Mouse (Mus musculus) liver, postnatal 0 days (tissue): Measurements from ENCODE around the gene Pias1.

Source experiments
- CTCF ChIP-seq: sonication (generic); IDR thresholded peaks from 2 replicates; pipeline ENCODE4 v1.5.1; 2016; ENCODE audit warnings: antibody characterized with exemption, low read depth
- EP300 ChIP-seq: IDR thresholded peaks from 2 replicates; pipeline ENCODE4 v1.6.1; 2016; ENCODE audit warnings: antibody characterized with exemption, low read depth, mild to moderate bottlenecking

DNA sequence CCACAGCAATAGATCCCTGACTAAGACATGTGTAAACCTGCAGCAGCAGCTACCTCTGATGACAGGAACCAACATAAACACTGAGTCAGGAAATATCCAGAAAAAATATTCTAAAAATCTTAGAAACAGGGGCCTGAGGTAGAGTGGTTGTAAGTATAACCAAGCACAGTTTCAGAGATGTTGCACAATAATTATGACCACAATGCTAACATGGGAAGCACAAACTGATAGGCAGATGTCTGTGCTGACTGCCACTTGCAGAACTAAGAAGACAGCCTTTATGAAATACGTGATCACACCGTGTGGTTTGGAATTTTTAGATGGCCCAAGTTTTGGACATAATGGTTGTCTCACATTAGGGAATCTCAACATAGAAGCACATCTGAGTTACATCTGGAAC lies 83.9 kb downstream of the Pias1 start:
- TF ChIP-seq CTCF: no peak
- TF ChIP-seq EP300: no peak
